Mouse (Mus musculus): ENCODE measurements at regions not wholly inside any gene's neighbourhood (a gene's known extent, or its start where the extent isn't known, plus 50 kb on each side); places are given as distances from the start of the nearest gene placed in this dataset.

- intact Hi-C loops (cut with DNase I), result loop anchor here (10.0 kb wide), 3 partner anchors 295 to 785 kb away; no protein-coding TSS in a partner anchor
Measured at GRCm38 (mm10) chr12:77789871-77790270, 404.2 kb upstream of the Gm6657 start.

GRCm38 (mm10) chr12:77790891-77791672, 403.0 kb upstream of the Gm6657 start:
- 18% methylated on average over 13 of the region's 13 CpGs for WGBS
- Histone ChIP-seq H3K27ac (no peak overlapping the region), H3K4me3 (peak overlapping the region; percentile 25; the same call in 1 of the 2 replicates), H3K36me3 (ENCODE audit: control insufficient read depth, insufficient read depth, low read length) (no peaks in the 10 kb centered on the region), H3K27me3 (ENCODE audit: control insufficient read depth, insufficient read depth, low read length) (no peaks in the 10 kb centered on the region), H3K9ac (ENCODE audit: low read depth, low read length) (no peak overlapping the region), H3K4me1 (ENCODE audit: control insufficient read depth, insufficient read depth, low read length) (peaks cover 2% of the 10 kb centered on the region), H3K79me2 (replicated peaks; ENCODE audit: control insufficient read depth, insufficient read depth, low read length) (no peaks in the 10 kb centered on the region)
- DNase-seq, result peak; percentile 66 to 70
- TF ChIP-seq CTCF (IDR thresholded peaks at IDR 0.05) (no peak), POLR2A (IDR thresholded peaks at IDR 0.05; ENCODE audit: insufficient read depth, low read depth, low read length) (no peak), EP300 (IDR thresholded peaks at IDR 0.05; ENCODE audit: insufficient read depth, low read depth, low read length) (no peak)
- intact Hi-C loops (cut with DNase I), result no loop called here

More at GRCm38 (mm10) chr12:77789871-77790270, 404.2 kb upstream of the Gm6657 start:
- Histone ChIP-seq H3K36me3 (ENCODE audit: control insufficient read depth, insufficient read depth, low read length) (no peaks in the 10 kb centered on the region), H3K9ac (ENCODE audit: low read depth, low read length) (no peak overlapping the region), H3K27ac (no peak overlapping the region), H3K79me2 (replicated peaks; ENCODE audit: control insufficient read depth, insufficient read depth, low read length) (no peaks in the 10 kb centered on the region), H3K4me3 (no peak overlapping the region), H3K4me1 (ENCODE audit: control insufficient read depth, insufficient read depth, low read length) (peaks cover 2% of the 10 kb centered on the region), H3K27me3 (ENCODE audit: control insufficient read depth, insufficient read depth, low read length) (no peaks in the 10 kb centered on the region)
- no peak for DNase-seq
- no peak for TF ChIP-seq CTCF (IDR thresholded peaks at IDR 0.05)
- no peak for TF ChIP-seq POLR2A (IDR thresholded peaks at IDR 0.05; ENCODE audit: insufficient read depth, low read depth, low read length)
- TF ChIP-seq EP300 (IDR thresholded peaks at IDR 0.05; ENCODE audit: insufficient read depth, low read depth, low read length), result no peak
- WGBS, result 55% methylated on average over 14 of the region's 14 CpGs

GRCm38 (mm10) chr12:77798516-77798915, 395.5 kb upstream of the Gm6657 start:
- H3K79me2 ChIP-seq (replicated peaks; ENCODE audit: control insufficient read depth, insufficient read depth, low read length), result no peaks in the 10 kb centered on the region
- DNase-seq, result no peak
- H3K4me1 ChIP-seq (ENCODE audit: control insufficient read depth, insufficient read depth, low read length), result no peaks in the 10 kb centered on the region
- no peak overlapping the region for H3K9ac ChIP-seq (ENCODE audit: low read depth, low read length)
- H3K27me3 ChIP-seq (ENCODE audit: control insufficient read depth, insufficient read depth, low read length), result no peaks in the 10 kb centered on the region
- 90% methylated on average over 4 of the region's 4 CpGs for WGBS
- intact Hi-C loops (cut with DNase I), result no loop called here
- TF ChIP-seq POLR2A (IDR thresholded peaks at IDR 0.05; ENCODE audit: insufficient read depth, low read depth, low read length) (no peak), EP300 (IDR thresholded peaks at IDR 0.05; ENCODE audit: insufficient read depth, low read depth, low read length) (no peak), CTCF (IDR thresholded peaks at IDR 0.05) (no peak)
- H3K4me3 ChIP-seq, result no peak overlapping the region
- no peak overlapping the region for H3K27ac ChIP-seq
- no peaks in the 10 kb centered on the region for H3K36me3 ChIP-seq (ENCODE audit: control insufficient read depth, insufficient read depth, low read length)

- H3K36me3 ChIP-seq (ENCODE audit: control insufficient read depth, insufficient read depth, low read length), result no peaks in the 10 kb centered on the region
- H3K4me1 ChIP-seq (ENCODE audit: control insufficient read depth, insufficient read depth, low read length), result no peaks in the 10 kb centered on the region
- WGBS, result 66% methylated on average over 12 of the region's 12 CpGs
- H3K27ac ChIP-seq, result no peak overlapping the region
- intact Hi-C loops (cut with DNase I), result no loop called here
- no peak overlapping the region for H3K9ac ChIP-seq (ENCODE audit: low read depth, low read length)
- no peak for DNase-seq
- TF ChIP-seq EP300 (IDR thresholded peaks at IDR 0.05; ENCODE audit: insufficient read depth, low read depth, low read length) (no peak), CTCF (IDR thresholded peaks at IDR 0.05) (no peak), POLR2A (IDR thresholded peaks at IDR 0.05; ENCODE audit: insufficient read depth, low read depth, low read length) (no peak)
- no peaks in the 10 kb centered on the region for H3K79me2 ChIP-seq (replicated peaks; ENCODE audit: control insufficient read depth, insufficient read depth, low read length)
- no peaks in the 10 kb centered on the region for H3K27me3 ChIP-seq (ENCODE audit: control insufficient read depth, insufficient read depth, low read length)
- H3K4me3 ChIP-seq, result no peak overlapping the region
Measured at GRCm38 (mm10) chr12:77799134-77799770, 394.8 kb upstream of the Gm6657 start.

- no peak for DNase-seq
- intact Hi-C loops (cut with DNase I), result no loop called here
- Histone ChIP-seq H3K9ac (ENCODE audit: low read depth, low read length) (no peak overlapping the region), H3K27me3 (ENCODE audit: control insufficient read depth, insufficient read depth, low read length) (no peaks in the 10 kb centered on the region), H3K36me3 (ENCODE audit: control insufficient read depth, insufficient read depth, low read length) (no peaks in the 10 kb centered on the region), H3K79me2 (replicated peaks; ENCODE audit: control insufficient read depth, insufficient read depth, low read length) (no peaks in the 10 kb centered on the region), H3K27ac (no peak overlapping the region), H3K4me1 (ENCODE audit: control insufficient read depth, insufficient read depth, low read length) (no peaks in the 10 kb centered on the region), H3K4me3 (no peak overlapping the region)
- TF ChIP-seq POLR2A (IDR thresholded peaks at IDR 0.05; ENCODE audit: insufficient read depth, low read depth, low read length) (no peak), EP300 (IDR thresholded peaks at IDR 0.05; ENCODE audit: insufficient read depth, low read depth, low read length) (no peak), CTCF (IDR thresholded peaks at IDR 0.05) (no peak)
- 78% methylated on average over 7 of the region's 7 CpGs for WGBS
Measured at GRCm38 (mm10) chr12:77807674-77808073, 386.4 kb upstream of the Gm6657 start.

- Histone ChIP-seq H3K4me1 (ENCODE audit: control insufficient read depth, insufficient read depth, low read length) (no peaks in the 10 kb centered on the region), H3K36me3 (ENCODE audit: control insufficient read depth, insufficient read depth, low read length) (no peaks in the 10 kb centered on the region), H3K4me3 (no peak overlapping the region), H3K27ac (no peak overlapping the region), H3K9ac (ENCODE audit: low read depth, low read length) (no peak overlapping the region), H3K79me2 (replicated peaks; ENCODE audit: control insufficient read depth, insufficient read depth, low read length) (no peaks in the 10 kb centered on the region), H3K27me3 (ENCODE audit: control insufficient read depth, insufficient read depth, low read length) (no peaks in the 10 kb centered on the region)
- intact Hi-C loops (cut with DNase I), result no loop called here
- TF ChIP-seq POLR2A (IDR thresholded peaks at IDR 0.05; ENCODE audit: insufficient read depth, low read depth, low read length) (no peak), CTCF (IDR thresholded peaks at IDR 0.05) (peak; percentile 74), EP300 (IDR thresholded peaks at IDR 0.05; ENCODE audit: insufficient read depth, low read depth, low read length) (no peak)
- 56% methylated on average over 2 of the region's 2 CpGs for WGBS
- DNase-seq, result peak in 1 of 2 experiments; percentile 28
Measured at GRCm38 (mm10) chr12:77811276-77811675, 382.8 kb upstream of the Gm6657 start.

Data from heart, adult 2 months (tissue).